Mouse (Mus musculus): ENCODE results near the gene Tgm2.
A peak's percentile ranks its signal among the peaks of the same experiment; 100 is the strongest.

Gene Tgm2

DNA sequence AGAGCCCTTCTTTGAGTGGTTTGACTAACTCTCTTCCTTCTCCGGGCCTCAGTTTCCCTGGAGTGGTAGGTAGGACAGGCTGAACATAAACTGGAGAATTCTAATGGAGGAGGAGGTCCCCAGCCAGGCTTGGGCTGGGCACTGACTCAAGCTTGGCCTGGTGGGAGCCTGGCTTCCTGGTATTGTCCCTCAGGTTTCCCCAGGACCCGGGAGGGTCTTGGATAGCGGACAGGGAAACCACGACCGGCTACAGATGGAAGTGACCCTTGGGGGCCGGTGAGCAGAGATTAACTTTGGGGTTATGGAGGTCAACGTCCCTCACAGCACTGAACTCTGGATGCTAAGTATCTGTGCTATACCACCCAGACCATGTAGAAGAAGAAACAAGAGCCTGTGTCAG lies 5.0 kb downstream of the Tgm2 start:
- no peak for DNase-seq (ENCODE audit: low spot score in 2 of 2)

DNA sequence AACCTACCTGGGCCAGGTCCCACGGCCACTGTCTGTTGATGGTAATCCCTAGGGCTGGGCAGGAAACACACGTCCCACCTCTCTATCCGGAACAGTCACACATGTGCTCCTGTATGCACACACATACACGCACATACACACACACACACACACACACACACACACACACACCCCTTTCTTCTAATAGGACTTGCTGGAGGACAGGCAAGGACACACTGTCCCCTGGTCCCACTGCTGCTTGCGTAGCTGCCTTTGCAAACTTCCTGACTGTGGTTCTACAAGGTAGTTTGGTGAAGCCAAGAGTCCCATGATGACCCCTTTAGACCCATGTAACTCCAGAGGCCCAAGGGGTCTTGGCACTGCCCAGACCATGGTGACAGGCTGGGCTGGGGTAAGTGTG lies 5.6 kb downstream of the Tgm2 start:
- DNase-seq (ENCODE audit: low spot score in 2 of 2): no peak

GRCm38 (mm10) chr2:158139628-158140027 lies 6.6 kb downstream of the Tgm2 start:
- DNase-seq (ENCODE audit: low spot score in 2 of 2): peak; percentile 39 to 43

- no peak for DNase-seq (ENCODE audit: low spot score in 2 of 2)
These were observed 7.5 kb downstream of the Tgm2 start for GRCm38 (mm10) chr2:158138778-158139177.

GRCm38 (mm10) chr2:158137771-158138170 lies 8.5 kb downstream of the Tgm2 start:
- DNase-seq (ENCODE audit: low spot score in 2 of 2): no peak

DNA sequence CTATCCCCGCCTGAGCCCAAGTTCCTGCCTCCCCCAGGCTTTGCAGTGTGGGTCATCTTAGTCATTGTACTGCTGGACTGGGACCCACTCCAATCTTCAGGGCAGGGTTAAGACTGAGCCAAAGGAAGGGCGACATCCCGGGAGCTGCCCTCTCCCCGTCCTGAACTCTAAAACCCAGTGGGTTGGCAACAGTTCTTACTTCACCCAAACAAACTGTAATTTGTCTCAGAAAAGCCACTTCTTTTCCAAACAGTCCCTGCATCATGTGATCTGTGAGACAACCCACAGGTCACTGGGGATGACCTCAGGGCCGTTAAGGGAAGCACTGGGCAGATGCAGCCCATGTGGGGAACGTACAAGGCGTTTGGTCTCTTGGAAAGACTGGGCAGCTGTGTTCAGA lies 10.0 kb downstream of the Tgm2 start:
- DNase-seq (ENCODE audit: low spot score in 2 of 2): no peak

- no peak for DNase-seq (ENCODE audit: low spot score in 2 of 2)
These were observed 13.2 kb downstream of the Tgm2 start for GRCm38 (mm10) chr2:158133050-158133449.

DNA sequence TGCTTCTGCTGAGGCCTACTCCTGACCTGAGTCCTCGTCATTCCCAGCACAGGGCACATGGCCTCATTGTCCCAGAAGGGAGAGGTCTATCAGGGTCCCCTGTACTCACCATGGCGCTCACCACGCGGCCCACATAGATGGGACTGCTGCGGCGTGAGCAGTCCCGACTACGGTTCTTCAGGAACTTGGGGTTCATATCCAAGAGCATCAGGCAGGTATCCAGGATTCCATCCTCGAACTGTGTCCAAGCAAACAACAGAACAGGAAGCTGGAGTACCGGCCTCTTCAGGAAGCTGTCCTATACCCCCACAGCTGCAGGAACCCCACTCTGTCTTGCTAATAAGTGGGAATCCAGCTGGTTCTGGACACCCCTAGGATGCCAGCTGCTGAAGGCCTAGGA lies 13.9 kb downstream of the Tgm2 start:
- DNase-seq (ENCODE audit: low spot score in 2 of 2): no peak

DNA sequence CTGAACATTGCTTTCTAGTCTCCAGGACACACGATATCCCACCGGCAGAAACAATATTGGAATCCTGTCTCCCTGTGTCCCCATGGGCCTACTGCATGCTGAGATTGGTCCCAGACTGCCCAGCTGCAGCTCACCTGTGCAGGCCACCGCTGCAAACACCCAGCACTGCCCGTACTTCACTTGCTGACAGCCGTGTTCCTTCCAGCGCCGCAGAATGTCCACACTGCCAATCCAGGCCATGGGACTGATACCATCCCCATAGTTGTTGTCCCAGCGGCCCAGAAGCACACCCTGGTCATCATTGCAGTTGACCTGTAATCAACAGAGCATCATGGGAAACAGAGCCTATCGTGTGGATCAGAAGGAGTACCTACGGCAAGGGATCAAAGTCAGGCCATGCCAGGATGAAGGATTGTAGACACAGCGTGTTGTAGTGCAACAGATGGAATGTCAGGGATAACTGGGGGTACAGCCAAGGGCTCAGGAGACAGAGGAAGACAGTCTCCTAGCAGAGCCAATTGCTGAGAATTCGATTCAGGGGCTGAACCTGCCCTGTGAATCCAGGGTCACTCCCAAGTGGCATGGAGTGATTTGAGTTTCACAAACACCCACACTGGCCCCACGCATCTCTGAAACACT lies 14.9 kb downstream of the Tgm2 start:
- DNase-seq (ENCODE audit: low spot score in 2 of 2): no peak

DNA sequence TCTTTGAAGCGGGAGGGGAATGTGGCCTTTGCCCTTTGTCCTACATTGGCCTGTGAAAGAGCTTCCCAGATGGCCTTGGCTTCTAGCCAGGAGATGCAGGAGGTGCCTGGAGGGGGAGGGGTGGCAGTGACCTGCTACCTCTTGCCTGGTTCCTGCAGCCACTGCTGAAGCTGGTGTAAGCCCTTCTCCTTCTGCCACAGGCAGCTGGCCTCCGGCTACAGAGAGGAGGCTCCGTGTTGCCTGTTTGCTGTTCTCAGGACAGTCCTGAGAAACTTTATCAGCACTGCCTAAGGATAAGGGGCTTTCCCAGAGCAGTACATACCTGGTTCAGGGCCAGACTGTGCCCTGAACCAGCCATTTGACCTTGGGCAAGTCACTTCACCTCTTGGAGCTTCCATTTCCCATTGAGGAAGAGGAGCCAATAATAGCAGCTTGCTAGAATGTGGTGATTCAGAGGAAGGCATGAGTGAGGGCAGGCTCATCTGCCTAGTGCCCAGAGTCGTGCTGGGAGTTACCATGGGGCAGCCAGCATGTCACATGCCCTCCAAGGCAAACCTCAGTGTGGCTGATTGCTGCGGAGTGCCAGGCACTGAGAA lies 15.7 kb downstream of the Tgm2 start:
- DNase-seq (ENCODE audit: low spot score in 2 of 2): no peak

- no peak for DNase-seq (ENCODE audit: low spot score in 2 of 2)
These were observed 16.8 kb downstream of the Tgm2 start for GRCm38 (mm10) chr2:158129291-158130002.

GRCm38 (mm10) chr2:158128461-158129130 lies 17.6 kb downstream of the Tgm2 start:
- no peak for DNase-seq (ENCODE audit: low spot score in 2 of 2)

DNA sequence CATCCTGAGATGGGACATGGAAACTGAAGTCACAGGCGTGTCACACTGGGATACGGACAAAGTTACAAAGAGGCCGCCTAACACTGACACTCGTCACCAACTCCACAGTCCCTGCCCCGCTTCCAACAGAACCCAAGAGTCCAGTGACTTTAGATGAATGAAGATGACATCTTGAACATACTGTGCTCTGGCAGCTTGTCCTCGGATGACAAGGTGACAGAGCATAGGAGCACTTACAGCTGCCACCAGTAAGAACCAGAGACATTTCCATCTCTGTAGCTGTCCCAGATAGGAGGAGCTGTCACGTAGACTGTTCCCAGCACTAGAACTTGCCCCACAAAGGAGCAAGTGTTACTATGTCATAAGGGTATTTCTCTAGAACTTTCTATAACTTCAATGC lies 18.4 kb downstream of the Tgm2 start:
- DNase-seq (ENCODE audit: low spot score in 2 of 2): no peak

DNA sequence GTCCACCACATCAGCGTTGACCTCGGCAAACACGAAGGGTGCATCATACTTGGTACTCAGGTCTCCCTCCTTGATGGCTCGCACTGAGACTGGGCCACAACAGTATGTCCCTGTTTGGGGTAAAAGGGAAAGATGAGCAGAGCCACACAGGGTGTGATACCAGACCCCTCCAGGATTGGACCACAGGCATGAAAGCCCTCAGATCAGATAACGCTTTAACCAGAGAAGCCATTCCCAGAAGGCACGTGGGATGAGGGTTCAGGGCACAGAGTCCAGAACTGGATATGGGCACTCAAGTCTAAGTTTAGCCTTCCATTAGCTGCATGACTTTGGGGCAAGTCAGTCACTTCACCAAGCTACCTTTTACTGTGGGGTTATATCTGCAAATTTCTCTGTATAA lies 19.0 kb downstream of the Tgm2 start:
- no peak for DNase-seq (ENCODE audit: low spot score in 2 of 2)

GRCm38 (mm10) chr2:158122814-158123213 lies 23.4 kb downstream of the Tgm2 start:
- no peak for DNase-seq (ENCODE audit: low spot score in 2 of 2)

- DNase-seq (ENCODE audit: low spot score in 2 of 2): no peak
These were observed 24.4 kb downstream of the Tgm2 start for GRCm38 (mm10) chr2:158121645-158122326.

GRCm38 (mm10) chr2:158120868-158121267 lies 25.4 kb downstream of the Tgm2 start:
- DNase-seq (ENCODE audit: low spot score in 2 of 2): no peak

DNA sequence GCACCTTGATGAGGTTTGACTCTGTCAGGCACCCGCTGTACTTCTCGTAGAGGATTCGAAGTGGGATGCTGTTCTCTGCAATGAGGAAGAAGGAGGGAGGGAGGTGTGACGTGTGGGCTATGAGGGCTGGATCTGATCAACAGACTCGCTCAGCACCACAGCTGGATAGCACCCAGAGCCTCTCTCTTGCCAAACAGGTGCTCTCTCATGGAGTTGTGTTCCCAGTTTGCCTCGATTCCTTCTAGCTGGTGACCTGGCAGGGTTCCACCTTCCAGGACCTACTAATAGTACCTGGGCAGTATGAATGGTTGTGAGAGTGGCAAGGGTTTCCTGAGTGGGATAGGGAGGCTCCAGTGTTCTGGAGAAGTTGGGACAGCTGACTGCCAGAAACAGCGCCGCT lies 26.0 kb downstream of the Tgm2 start:
- DNase-seq (ENCODE audit: low spot score in 2 of 2): no peak

DNA sequence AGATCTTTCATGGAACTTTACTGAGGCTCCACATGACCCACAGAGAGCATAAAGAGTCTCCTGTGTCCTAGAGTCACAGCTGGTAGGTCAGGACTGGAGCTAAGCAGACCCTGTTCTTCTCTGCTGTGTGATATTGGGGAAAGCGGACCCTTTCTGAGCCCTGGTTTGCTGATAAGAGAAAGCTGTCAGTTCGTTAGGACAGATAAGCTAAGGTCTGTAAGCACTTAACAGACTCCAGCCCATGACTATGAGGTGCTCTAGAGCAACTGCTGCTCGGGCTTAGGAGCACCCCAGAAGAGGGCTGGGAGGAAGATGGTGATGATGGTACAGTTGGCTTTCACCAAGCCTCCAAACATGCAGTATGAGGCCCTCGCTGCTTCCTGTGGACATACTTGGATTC lies 27.1 kb downstream of the Tgm2 start:
- DNase-seq (ENCODE audit: low spot score in 2 of 2): no peak

GRCm38 (mm10) chr2:158116653-158117052 lies 29.6 kb downstream of the Tgm2 start:
- DNase-seq (ENCODE audit: low spot score in 2 of 2): no peak

DNA sequence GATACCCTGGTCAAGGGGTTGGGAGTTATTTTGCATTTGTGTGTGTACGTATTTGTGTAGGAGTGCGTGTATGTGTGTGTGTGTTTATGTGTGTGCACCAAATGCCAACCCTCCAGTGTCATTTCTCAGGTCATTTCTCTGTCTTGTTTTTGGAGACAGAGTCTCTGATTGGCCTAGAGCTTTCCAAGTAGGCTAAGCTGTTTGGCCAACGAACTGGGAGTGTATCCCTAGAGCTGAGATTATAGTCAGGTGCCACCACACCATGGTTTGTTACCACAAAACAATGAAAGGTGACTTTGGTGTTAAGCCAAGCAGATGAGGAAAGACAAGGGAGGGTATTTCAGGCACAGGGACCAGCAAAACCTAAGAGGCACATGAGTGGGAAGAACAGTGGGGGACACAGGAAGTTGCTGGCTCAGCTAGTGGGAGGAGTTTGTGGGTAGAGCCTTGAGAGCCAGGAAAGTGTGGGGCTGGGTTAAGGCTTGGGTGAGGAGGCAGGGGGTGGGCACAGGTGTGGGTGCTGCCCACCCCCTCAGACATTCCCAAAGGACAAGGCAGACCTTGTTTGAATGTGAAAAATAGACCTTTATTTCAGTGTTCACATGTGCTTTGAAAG lies 30.3 kb downstream of the Tgm2 start:
- no peak for DNase-seq (ENCODE audit: low spot score in 2 of 2)

GRCm38 (mm10) chr2:158114931-158115330 lies 31.3 kb downstream of the Tgm2 start:
- DNase-seq (ENCODE audit: low spot score in 2 of 2): no peak
